Mouse (Mus musculus) embryonic facial prominence, embryonic 11.5 days (tissue): ENCODE results near the gene Tyw1. TPM values are rescaled to one million over a fixed set of nuclear protein-coding genes. Genes with fewer than 3 reads are reported as not detected.

Experiments
- ATAC-seq: fragments of 200-750 bp; cut with Nextera tagmentation; replicated peaks from 2 replicates; pipeline ENCODE4 v1.8.0; 2017; ENCODE audit warnings: low read depth; ENCODE audit not compliant: insufficient number of reproducible peaks, low FRiP score, low TSS enrichment
- DNase-seq: peaks from one replicate; pipeline ENCODE4 v3.0.0-alpha.2; 2015; ENCODE audit warnings: low spot score
- H3K27ac ChIP-seq: fragments of 300-500 bp; sonication (generic); replicated peaks from 2 replicates; pipeline ENCODE4 v1.5.1; 2014; ENCODE audit warnings: mild to moderate bottlenecking, low read depth, low read length, control low read depth
- H3K27me3 ChIP-seq: fragments of 300-500 bp; sonication (generic); 2 replicates; pipeline ENCODE4 v1.6.1; 2014; ENCODE audit warnings: mild to moderate bottlenecking, low read length, moderate library complexity, mixed read lengths; ENCODE audit not compliant: control insufficient read depth, insufficient read depth
- H3K36me3 ChIP-seq: fragments of 300-500 bp; sonication (generic); replicated peaks from 2 replicates; pipeline ENCODE4 v1.6.1; 2014; ENCODE audit warnings: low read depth, mild to moderate bottlenecking, low read length, moderate library complexity, mixed read lengths; ENCODE audit not compliant: control insufficient read depth, insufficient read depth
- H3K4me1 ChIP-seq: fragments of 300-500 bp; sonication (generic); 2 replicates; pipeline ENCODE4 v1.6.1; 2014; ENCODE audit warnings: low read length, mixed read lengths; ENCODE audit not compliant: control insufficient read depth, insufficient read depth
- H3K4me2 ChIP-seq: fragments of 300-500 bp; sonication (generic); 2 replicates; pipeline ENCODE4 v1.6.1; 2014; ENCODE audit warnings: low read depth, mild to moderate bottlenecking, control low read depth, low read length, moderate library complexity
- H3K4me3 ChIP-seq: fragments of 300-500 bp; sonication (generic); 2 replicates; pipeline ENCODE4 v1.5.1; 2014; ENCODE audit warnings: low read depth, low read length, control low read depth
- H3K9ac ChIP-seq: fragments of 300-500 bp; sonication (generic); replicated peaks from 2 replicates; pipeline ENCODE4 v1.6.1; 2014; ENCODE audit warnings: mild to moderate bottlenecking, control low read depth, low read length
- H3K9me3 ChIP-seq: fragments of 300-500 bp; sonication (generic); replicated peaks from 2 replicates; pipeline ENCODE4 v1.6.1; 2016; ENCODE audit warnings: mild to moderate bottlenecking, low read length, inconsistent platforms, mixed read lengths; ENCODE audit not compliant: control insufficient read depth
- WGBS: fragments of 180-500 bp; shearing (Covaris S2); extraction: QIAGEN DNeasy Blood & Tissue Kit; methylation state at CpG from one replicate; pipeline ENCODE4 v1.1.7; 2014; 5-methylcytosine and 5-hydroxymethylcytosine counted together
- polyA plus RNA-seq: library from polyadenylated mRNA; unstranded; fragments of >200 nt; fragmentation: Nextera tagmentation; extraction: Ambion mirVana; gene quantifications from 2 replicates; pipeline ENCODE4 v1.2.1, GENCODE M21; 2014

Gene Tyw1
- polyA plus RNA-seq, 1 experiment from 2014 or later = 27.8 TPM

DNA sequence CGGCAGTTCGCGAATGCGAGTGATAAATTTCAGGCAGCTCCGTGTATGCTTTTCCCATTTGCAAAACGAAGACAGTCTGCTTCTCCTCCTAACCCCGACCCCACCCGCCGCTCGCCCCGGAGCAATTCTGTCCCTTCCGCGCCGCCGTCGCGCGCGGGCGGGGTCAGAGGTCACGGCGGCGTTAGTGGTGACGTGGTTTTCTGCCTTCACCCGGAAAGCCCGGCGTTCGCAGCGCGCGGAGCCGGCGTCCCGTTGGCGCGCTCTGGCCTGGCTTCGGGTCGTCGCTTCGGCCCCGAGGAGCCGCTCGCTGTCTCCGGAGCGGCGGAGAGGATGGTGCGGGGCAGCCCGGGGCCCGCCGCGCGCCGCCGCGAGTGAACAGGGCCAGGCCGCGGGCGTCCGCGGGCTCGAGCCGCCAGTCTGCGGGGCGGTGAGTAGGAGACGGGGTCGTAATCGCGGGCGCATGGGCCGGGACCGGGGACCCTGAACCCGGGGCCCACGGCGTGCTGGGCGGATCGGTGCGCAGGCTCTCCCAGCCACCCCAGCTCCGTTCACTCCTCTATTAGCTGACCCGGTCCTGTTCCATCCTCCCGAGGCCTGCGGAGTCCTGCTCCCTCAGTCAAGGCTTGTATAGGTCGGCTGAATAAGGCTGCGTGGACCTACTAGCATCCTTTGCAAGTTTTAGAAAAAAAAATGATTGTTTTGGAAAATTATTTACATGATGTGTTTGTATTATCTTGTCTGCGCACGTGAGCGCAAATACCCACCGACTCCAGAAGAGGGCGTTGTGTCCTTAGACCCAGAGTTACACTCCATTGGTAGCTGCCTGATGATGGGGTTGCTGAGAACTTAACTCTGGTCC lies 33.0 kb upstream of the Tyw1 start:
- peak overlapping the region; percentile 76 for H3K27ac ChIP-seq
- no peaks in the 10 kb centered on the region for H3K9me3 ChIP-seq
- no peaks in the 10 kb centered on the region for H3K27me3 ChIP-seq
- ATAC-seq = peak; percentile 84
- peak overlapping the region; percentile 97 for H3K9ac ChIP-seq
- peak overlapping the region; percentile 51 for H3K4me2 ChIP-seq
- under 1% methylated on average over 88 of the region's 88 CpGs for WGBS
- peak overlapping the region; percentile 98 for H3K4me3 ChIP-seq
- DNase-seq = peak; percentile 91
- H3K36me3 ChIP-seq = no peaks in the 10 kb centered on the region
- no peaks in the 10 kb centered on the region for H3K4me1 ChIP-seq

DNA sequence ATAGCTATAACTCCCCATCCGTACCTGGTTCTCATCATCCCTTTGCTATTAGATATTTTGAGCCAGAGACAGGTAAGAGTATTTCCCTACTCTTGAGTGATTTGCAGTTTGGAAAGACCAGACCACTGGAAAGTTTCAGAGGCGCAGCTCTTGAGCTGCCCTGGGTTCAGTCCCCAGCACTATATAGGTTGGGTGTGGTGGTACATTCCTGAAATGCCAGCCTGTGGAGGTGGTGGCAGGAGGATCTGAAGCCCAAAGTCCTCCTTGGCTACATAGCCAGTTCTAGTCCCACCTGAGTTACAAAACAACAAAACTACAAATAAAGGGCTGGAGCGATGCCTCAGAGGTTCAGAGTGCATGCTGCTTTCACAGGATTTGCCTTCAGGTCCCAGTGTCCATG lies 28.6 kb upstream of the Tyw1 start:
- ATAC-seq = no peak
- no peak for DNase-seq
- Histone ChIP-seq H3K9me3 (no peaks in the 10 kb centered on the region), H3K4me2 (no peak overlapping the region), H3K9ac (no peak overlapping the region), H3K4me3 (no peak overlapping the region), H3K27me3 (no peaks in the 10 kb centered on the region), H3K4me1 (no peaks in the 10 kb centered on the region), H3K27ac (no peak overlapping the region), H3K36me3 (peaks cover 4% of the 10 kb centered on the region)
- WGBS = 95% methylated on average over 3 of the region's 3 CpGs

DNA sequence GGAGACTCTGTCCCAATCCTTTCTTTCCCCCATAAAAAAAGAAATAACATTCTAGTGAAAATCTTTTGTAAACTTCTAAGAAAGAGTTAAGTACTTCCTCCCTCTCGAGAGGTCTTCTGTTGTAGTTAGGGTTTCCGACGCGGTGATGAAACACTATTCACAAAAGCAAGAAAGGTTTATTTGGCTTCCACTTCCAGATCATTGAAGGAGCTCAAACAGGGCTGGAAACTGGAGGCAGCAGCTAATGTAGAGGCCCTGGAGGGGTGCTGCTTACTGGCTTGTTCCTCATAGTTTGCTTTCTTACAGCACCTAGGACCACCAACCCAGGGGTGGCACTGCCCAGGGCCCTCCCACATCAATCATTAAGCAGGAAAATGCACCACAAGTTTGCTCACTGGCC lies 27.3 kb upstream of the Tyw1 start:
- Histone ChIP-seq H3K4me2 (no peak overlapping the region), H3K9ac (no peak overlapping the region), H3K36me3 (peaks cover 12% of the 10 kb centered on the region), H3K27me3 (no peaks in the 10 kb centered on the region), H3K4me1 (no peaks in the 10 kb centered on the region), H3K4me3 (no peak overlapping the region), H3K27ac (no peak overlapping the region), H3K9me3 (no peaks in the 10 kb centered on the region)
- WGBS = 83% methylated on average over 4 of the region's 4 CpGs
- DNase-seq (no peak), ATAC-seq (no peak)

DNA sequence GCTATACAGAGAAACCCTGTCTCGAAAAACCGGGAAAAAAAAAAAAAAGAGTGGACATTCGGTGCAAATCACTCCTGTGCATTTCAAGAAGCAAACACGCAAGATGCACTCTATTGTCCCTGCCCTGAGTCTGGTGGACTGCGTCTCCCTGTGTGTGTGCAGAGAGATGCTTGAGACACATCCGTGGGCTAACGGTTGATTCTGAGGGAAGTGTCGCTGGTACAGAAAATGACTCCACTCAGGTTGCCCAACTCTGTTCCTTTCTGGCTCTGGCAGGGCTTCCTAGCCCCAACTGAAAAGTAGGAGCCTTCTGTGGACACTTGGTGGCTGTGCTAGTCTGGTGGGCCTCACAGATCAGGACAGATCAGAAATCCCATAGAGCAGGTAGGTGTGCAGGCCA lies 19.1 kb upstream of the Tyw1 start:
- Histone ChIP-seq H3K27me3 (no peaks in the 10 kb centered on the region), H3K4me1 (no peaks in the 10 kb centered on the region), H3K36me3 (peaks cover 32% of the 10 kb centered on the region), H3K9ac (no peak overlapping the region), H3K27ac (no peak overlapping the region), H3K9me3 (no peaks in the 10 kb centered on the region), H3K4me3 (no peak overlapping the region), H3K4me2 (no peak overlapping the region)
- DNase-seq (no peak), ATAC-seq (no peak)
- 91% methylated on average over 8 of the region's 8 CpGs for WGBS

DNA sequence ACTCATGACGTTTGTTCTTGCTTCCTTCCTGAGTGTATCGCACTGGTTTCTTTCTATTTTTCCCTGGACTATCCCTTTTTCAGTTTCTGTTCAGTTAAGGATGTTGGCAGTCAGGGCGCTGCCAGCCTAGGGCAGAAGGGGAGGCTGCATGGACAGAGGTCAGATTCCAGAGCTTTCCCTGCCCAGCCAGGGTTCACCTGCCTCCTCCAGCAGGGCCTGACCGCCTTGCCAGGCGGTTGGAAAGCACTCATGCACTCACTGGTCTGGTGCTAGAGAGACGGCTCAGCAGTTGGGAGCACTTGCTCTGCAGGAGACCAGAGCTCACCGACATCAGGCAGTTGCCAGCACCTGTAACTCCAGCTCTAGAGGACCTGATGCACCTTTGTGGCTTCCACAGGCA lies 16.2 kb upstream of the Tyw1 start:
- no peaks in the 10 kb centered on the region for H3K4me1 ChIP-seq
- no peak for DNase-seq
- peaks cover 21% of the 10 kb centered on the region for H3K36me3 ChIP-seq
- no peak for ATAC-seq
- H3K9ac ChIP-seq = no peak overlapping the region
- 94% methylated on average over 7 of the region's 7 CpGs for WGBS
- no peaks in the 10 kb centered on the region for H3K9me3 ChIP-seq
- H3K27me3 ChIP-seq = no peaks in the 10 kb centered on the region
- no peak overlapping the region for H3K4me2 ChIP-seq
- H3K4me3 ChIP-seq = no peak overlapping the region
- H3K27ac ChIP-seq = no peak overlapping the region

DNA sequence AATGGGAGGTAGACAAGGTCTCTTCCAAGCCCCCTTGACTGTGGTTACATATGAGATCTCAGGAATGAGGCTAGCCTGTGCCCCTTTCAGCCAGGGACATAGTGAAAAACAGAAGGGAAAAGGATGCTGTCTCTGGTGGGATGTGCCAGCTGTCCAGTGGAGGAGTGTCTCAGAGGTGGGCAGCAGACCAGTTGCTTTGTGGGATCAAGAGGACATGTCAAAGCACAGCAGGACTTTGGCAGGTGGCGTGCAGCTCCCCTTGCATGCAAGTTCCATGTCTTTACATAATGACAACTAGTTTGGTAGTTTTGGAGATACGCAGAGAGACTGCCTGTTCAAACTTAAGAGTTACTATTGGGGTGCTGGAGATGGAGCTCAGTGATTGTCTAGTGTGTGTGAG lies 15.6 kb upstream of the Tyw1 start:
- peaks cover 22% of the 10 kb centered on the region for H3K36me3 ChIP-seq
- H3K4me1 ChIP-seq = no peaks in the 10 kb centered on the region
- no peak for DNase-seq

DNA sequence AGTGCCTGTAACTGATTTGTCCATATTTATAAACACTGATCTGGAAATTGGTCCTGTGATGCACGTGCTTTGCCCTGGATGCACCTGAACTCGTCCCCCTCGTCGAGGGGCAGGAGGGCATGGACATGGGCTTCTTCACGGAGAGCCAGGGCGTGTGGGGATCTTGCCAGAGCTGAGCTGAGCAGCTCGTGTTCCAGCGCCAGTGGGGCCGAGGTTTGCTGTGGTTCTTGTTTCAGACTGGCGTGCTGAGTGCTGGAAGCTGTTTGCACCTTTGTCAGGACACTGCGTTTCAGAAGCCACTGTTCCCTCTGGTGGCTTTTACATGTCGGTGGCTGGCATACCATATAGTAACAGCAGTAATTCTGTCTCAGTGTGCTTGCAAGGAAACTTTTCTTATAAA lies 14.0 kb upstream of the Tyw1 start:
- no peak overlapping the region for H3K9ac ChIP-seq
- H3K36me3 ChIP-seq = peaks cover 20% of the 10 kb centered on the region
- no peaks in the 10 kb centered on the region for H3K27me3 ChIP-seq
- no peaks in the 10 kb centered on the region for H3K9me3 ChIP-seq
- no peak overlapping the region for H3K4me2 ChIP-seq
- no peaks in the 10 kb centered on the region for H3K4me1 ChIP-seq
- ATAC-seq = no peak
- no peak overlapping the region for H3K4me3 ChIP-seq
- WGBS = 89% methylated on average over 12 of the region's 12 CpGs
- DNase-seq = no peak
- no peak overlapping the region for H3K27ac ChIP-seq

More for the DNA sequence above, 15.6 kb upstream of the Tyw1 start:
- no peak for ATAC-seq
- Histone ChIP-seq H3K4me3 (no peak overlapping the region), H3K9me3 (no peaks in the 10 kb centered on the region), H3K4me2 (no peak overlapping the region), H3K27me3 (no peaks in the 10 kb centered on the region), H3K27ac (no peak overlapping the region), H3K9ac (no peak overlapping the region)
- 91% methylated on average over 2 of the region's 2 CpGs for WGBS

DNA sequence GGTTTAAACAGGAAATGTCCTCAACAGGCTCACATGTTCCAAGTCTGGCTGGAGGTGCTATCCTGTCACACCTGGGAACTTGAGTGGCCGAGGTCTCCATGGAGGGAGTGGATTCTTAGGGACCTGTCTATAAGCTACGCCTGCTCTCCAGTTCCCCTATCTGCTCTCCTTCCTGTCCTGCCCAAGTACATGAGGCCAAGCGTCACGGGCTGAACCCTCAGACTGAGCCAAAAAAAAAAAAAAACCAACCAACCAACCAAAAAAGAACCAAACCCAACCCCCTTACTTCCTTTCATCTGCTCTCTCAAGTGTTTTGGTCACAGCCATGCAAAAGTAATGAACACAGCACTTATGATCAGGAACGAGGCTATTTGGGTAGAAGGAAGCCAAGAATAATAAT lies 7.6 kb upstream of the Tyw1 start:
- Histone ChIP-seq H3K4me3 (no peak overlapping the region), H3K27ac (no peak overlapping the region), H3K4me1 (no peaks in the 10 kb centered on the region), H3K9ac (no peak overlapping the region), H3K27me3 (no peaks in the 10 kb centered on the region), H3K9me3 (no peaks in the 10 kb centered on the region), H3K36me3 (peaks cover 16% of the 10 kb centered on the region), H3K4me2 (no peak overlapping the region)
- WGBS = 89% methylated on average over 5 of the region's 5 CpGs
- ATAC-seq (no peak), DNase-seq (no peak)
